Mouse (Mus musculus) left cerebral cortex, postnatal 10 days (tissue): ENCODE data around the gene Slc44a1. TPM values are rescaled to one million over a fixed set of nuclear protein-coding genes. Genes with fewer than 3 reads are reported as not detected.

Experiments
- DNase-seq, 2 experiments: peaks; one replicate each; pipeline ENCODE4 v3.0.0; 2021 to 2022; ENCODE audit warnings: low spot score in 2 of 2, mixed read lengths in 1 of 2; ENCODE audit errors: extremely low spot score in 1 of 2
- intact Hi-C: fragments of 180-260 bp; cut with DNase I; formaldehyde crosslinking; loops from one replicate; pipeline ENCODE4 v1.15.1; 2025
- total RNA-seq, 2 experiments: library from RNA; stranded (reverse); gene quantifications; 2 replicates each; pipeline ENCODE4 v1.2.3; 2021

The Slc44a1 gene
- total RNA-seq, 2 experiments from 2014 or later, result 51.4 to 57.3 TPM

GRCm38 (mm10) chr4:53589466-53589865, 149.3 kb downstream of the Slc44a1 start:
- no peak for DNase-seq
- intact Hi-C loops, result no loop called here

- intact Hi-C loops, result loop anchor here (5.0 kb wide), 4 partner anchors 148 to 558 kb away; partner anchors contain the start of gene Slc44a1
- DNase-seq, result no peak
Measured at GRCm38 (mm10) chr4:53590163-53590562, 149.9 kb downstream of the Slc44a1 start.

GRCm38 (mm10) chr4:53590691-53591447, 150.7 kb downstream of the Slc44a1 start:
- intact Hi-C loops, result loop anchor here (5.0 kb wide), 4 partner anchors 149 to 559 kb away; partner anchors contain the start of gene Slc44a1
- no peak for DNase-seq

- no peak for DNase-seq
Measured at GRCm38 (mm10) chr4:53591536-53591935, 151.3 kb downstream of the Slc44a1 start.

DNA sequence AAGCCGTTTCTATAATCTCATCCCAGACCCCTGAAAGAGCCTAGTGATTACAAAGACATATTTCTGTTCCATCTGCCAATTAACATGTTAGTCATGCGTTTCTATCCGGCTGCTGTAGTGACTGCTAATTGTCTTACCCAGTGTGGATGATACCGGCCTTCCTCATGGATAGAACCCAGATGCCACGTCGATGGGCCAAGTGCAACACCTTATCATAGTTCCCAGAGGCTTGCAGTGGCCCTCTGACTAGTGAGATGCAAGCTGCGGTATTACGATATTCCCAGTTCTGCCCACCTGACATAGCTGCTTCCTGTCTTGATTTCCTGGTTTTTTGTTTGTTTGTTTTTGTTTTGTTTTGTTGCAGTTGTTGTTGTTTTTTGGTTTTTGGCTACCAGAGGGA, 151.7 kb downstream of the Slc44a1 start:
- no peak for DNase-seq
- intact Hi-C loops, result loop anchor here (5.0 kb wide), 4 partner anchors 150 to 560 kb away; partner anchors contain the start of gene Slc44a1

More at GRCm38 (mm10) chr4:53591536-53591935, 151.3 kb downstream of the Slc44a1 start:
- intact Hi-C loops, result loop anchor here (5.0 kb wide), 4 partner anchors 149 to 559 kb away; partner anchors contain the start of gene Slc44a1

DNA sequence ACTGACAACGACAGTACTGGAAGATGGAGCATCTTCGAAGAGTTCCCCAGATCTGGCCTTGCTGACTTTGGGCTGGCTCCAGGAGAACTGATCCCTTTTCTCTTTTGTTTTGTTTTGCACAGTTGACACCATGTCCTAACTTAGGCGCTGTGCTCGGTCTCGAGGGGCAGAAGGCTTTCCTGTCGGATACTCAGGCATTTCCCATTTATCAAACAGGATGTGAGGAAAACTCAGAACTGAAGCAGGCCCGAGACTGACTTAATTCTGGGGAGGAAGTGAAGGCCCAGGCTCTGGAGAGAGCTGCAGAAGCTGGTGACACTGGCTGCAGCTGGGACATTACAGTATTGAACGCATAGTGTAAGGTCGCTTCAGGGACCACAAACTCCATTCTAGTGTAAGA, 152.2 kb downstream of the Slc44a1 start:
- peak in 1 of 2 experiments; percentile 64 for DNase-seq
- intact Hi-C loops, result loop anchor here (5.0 kb wide), 4 partner anchors 150 to 560 kb away; partner anchors contain the start of gene Slc44a1

DNA sequence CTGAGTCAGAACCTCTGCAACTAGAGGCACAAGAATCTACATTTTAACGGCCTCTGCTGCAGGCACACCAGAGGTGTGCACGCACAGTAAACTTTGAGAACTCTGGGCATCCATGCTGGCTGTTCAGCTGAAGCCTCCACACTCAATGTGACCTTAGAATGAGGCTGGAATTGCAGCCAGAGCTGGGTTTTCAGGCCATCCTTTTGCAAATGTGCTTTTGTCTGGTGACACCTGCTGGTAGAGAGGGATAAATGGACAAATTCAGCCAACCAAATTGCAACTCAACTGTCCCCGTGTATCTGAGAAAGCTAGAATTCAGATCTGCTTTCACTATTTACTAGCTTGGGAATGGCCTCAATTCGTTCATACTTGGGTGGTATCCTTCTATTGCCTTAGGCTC, 154.0 kb downstream of the Slc44a1 start:
- intact Hi-C loops, result loop anchor here (5.0 kb wide), 4 partner anchors 152 to 562 kb away; partner anchors contain the start of gene Slc44a1
- peak; percentile 55 to 76 for DNase-seq

GRCm38 (mm10) chr4:53595246-53596062, 155.2 kb downstream of the Slc44a1 start:
- intact Hi-C loops, result no loop called here
- DNase-seq, result no peak

DNA sequence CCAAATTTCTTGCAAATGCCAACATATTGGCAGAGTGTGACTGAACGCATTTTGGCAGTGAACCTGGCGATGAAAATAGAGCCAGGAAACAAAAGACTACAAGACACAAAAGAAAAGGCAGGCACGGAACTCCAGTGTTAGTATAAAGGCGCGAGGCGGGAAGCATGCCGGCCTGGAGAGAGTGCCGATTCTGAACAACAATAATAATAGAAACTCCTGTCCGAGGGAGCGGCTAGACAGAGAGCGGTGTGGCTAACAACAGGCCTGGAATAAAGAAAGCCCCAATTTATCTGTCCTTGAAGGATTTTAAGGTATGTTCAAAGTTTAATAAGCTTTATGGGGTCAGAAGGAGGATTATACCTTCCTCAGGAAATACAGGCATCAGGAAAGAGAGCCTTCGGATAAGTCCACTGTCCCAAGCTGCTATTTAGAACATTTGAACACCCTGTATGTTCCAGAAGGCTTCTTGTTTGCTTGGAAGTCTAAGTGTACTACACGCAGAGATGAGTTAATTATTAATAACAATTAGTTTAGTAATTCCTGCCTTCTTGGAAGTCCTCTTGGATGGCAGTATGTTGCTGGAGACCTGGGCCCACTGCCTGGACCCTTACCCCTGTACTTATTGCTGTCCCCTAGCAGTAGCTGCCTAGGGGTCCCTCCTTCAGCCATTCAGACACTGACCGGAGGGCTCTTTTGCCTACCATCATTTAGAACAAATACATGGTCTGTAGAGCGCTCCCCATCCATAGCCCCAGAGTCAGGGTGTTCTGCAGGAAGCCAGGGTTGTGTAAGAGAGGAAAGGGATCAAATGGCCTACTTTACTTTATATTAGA, 156.1 kb downstream of the Slc44a1 start:
- intact Hi-C loops, result no loop called here
- DNase-seq, result no peak

DNA sequence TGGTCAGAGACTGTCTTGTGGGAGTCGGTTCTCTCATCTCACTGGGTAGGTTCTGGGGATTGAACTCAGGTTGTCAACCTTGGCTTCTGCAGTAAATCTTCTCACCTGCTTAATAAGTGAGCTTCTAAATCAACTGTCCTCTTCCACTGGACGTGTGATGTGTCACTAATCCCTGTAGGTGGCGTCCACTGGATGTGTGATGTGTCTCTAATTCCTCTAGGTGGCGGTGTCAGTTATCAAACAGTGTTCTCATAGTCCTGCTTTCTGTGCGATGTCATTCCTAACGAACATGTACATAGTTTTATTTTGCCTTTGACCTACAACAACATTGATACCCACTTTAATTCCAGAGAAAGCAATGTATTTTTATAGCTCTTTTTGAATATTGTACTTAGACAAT, 160.2 kb downstream of the Slc44a1 start:
- intact Hi-C loops, result no loop called here
- DNase-seq, result no peak

- intact Hi-C loops, result no loop called here
Measured at GRCm38 (mm10) chr4:53614576-53615225, 174.5 kb downstream of the Slc44a1 start.

DNA sequence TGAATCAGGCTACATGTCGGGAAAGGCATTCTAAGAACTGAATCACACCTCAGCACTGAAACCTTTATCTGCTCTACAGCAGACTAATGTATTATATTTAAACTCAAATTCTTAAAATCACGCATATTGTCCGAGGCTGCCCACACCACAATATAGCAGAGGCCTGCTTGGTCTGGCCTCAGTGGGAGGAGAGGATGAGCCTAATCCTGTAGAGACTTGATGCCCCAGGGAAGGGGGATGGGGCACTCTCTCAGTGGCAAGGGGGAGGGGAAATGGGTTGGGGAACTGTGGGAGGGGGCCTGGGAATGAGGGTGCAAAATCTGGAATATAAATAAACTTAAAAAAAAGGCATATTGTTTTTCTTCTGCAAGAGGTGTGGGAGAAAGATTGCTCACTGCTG, 177.8 kb downstream of the Slc44a1 start:
- intact Hi-C loops, result no loop called here
- DNase-seq, result no peak

More at GRCm38 (mm10) chr4:53614576-53615225, 174.5 kb downstream of the Slc44a1 start:
- no peak for DNase-seq

DNA sequence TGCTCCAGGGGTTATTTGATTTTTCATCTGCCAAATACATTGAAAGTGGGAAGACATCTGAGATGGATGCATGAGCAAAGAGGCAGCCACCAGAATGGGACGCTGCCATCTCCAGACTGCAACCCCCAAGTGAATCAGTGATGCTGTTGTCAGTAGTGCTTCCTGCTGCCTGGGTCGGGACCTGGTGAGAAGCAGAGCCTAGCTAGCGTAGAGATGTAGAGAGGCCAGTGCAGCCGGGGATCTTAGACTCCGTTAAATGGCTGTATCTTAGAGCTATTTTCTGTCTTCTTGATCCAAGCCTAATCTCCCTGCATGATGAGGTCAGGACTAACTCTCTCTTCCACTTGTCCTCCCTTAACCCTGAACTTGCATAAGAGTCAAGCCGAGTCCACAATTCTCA, 179.9 kb downstream of the Slc44a1 start:
- intact Hi-C loops, result no loop called here
- no peak for DNase-seq

DNA sequence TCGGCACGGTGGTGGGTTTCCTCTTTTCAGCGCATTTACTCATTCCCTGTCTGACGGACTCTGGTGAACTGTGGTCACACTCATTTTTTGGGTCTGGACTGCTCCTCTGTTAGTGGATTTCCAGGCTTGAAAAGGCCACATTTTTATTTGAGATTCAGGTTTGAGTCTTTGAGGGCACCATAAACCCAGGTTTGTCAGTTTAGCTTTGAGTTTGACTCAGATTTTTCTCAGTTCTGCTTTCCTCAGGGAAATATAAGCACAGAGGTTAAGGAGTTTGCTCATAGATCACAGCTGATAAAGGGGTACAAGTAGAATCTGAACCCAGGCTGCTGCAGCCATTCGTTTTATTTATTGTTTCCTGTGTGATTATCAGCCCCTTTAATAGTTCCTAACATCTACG, 180.9 kb downstream of the Slc44a1 start:
- no peak for DNase-seq
- intact Hi-C loops, result no loop called here

DNA sequence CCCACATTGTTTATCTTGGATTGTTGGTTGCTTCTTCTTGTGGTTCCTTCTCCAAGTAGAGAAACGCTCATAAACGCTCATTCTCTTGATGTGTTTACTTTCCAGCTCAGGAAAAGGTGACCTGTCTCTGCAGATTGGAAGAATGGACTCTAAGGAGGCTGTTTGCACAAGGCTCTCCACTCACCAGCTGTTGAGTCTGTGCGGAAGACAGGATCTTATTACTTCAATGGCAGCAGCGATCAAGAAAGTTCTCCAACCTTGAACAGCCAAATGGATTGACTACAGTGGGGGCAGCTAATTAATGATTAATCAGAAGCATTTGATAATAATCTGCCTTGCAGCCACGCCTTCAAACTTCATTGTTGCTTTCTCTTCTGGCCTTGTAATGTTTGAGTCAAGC, 181.3 kb downstream of the Slc44a1 start:
- intact Hi-C loops, result no loop called here
- no peak for DNase-seq

DNA sequence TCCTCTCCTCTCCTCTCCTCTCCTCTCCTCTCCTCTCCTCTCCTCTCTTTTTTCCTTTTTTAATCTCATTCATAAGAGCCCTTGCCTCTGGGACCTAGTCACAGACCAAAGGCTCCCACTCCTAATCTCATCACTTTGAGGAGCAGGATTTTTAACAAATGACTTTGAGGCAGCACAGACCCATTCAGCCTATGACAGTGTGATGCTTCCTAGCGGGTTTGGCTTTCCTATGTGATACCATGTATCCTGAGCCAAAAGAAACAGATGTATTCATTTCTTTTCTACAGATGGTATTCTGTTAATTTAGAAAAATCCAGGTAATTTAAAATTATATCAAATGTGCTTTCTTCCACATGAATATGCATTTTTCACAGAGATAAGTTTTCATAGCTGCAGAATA, 183.5 kb downstream of the Slc44a1 start:
- intact Hi-C loops, result no loop called here
- no peak for DNase-seq

DNA sequence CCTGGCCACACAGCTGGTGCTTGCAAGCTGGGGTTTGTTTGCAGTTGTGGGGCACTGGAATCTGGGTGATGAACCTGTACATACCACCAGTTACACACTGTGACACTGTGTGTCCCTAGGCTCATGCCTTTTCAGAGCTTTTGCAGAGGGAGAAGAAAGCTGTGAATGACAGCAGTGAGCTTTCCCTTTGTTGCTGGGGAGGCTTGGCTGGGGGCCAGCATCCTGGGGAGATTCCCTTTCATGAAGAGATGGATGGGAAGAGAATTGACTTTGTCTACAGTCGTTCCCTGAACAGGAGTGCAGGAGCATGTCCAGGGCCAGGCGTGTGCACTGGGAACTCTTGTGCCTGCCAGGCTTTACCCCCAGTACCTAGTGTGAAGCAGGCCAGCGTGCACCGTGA, 184.6 kb downstream of the Slc44a1 start:
- intact Hi-C loops, result no loop called here
- peak; percentile 19 to 77 for DNase-seq

GRCm38 (mm10) chr4:53625263-53625662, 185.1 kb downstream of the Slc44a1 start:
- intact Hi-C loops, result no loop called here
- DNase-seq, result no peak
